Mouse (Mus musculus): ENCODE results near the gene Olfr148. TPM values are rescaled to one million over a fixed set of nuclear protein-coding genes. Genes with fewer than 3 reads are reported as not detected.

The Olfr148 gene
- polyA plus RNA-seq, 1 experiment from 2014 or later = not detected

DNA sequence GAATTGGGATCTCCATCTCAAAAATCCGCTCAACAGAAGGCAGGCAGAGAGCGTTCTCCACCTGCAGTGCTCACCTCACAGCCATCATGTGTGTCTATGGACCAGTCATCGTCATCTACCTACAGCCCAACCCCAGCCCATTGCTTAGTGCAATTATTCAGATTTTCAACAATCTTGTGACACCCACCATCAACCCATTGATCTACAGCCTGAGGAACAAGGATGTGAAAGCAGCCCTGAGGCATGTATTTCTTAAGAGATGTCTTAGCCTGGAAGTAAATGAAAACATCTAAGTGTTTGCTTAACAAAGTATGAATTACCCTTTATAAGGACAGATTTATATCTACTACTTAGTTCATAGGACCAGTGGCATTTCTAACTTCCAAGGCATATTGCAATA, 13.3 kb downstream of the Olfr148 start:
- WGBS = 82% methylated on average over 3 of the region's 3 CpGs
- Histone ChIP-seq H3K4me1 (replicated peaks; ENCODE audit: control insufficient read depth, insufficient read depth, low read length) (no peaks in the 10 kb centered on the region), H3K27me3 (ENCODE audit: control insufficient read depth, insufficient read depth, low read depth, low read length) (no peaks in the 10 kb centered on the region), H3K4me2 (ENCODE audit: low read depth, low read length) (no peak overlapping the region), H3K9ac (ENCODE audit: low read length) (no peak overlapping the region), H3K4me3 (ENCODE audit: low read length) (no peak overlapping the region), H3K36me3 (ENCODE audit: control insufficient read depth, insufficient read depth, low read length) (no peaks in the 10 kb centered on the region), H3K9me3 (ENCODE audit: control insufficient read depth, low read length) (no peaks in the 10 kb centered on the region), H3K27ac (ENCODE audit: low read length) (no peak overlapping the region)
- no peak for ATAC-seq (ENCODE audit: low read depth)

DNA sequence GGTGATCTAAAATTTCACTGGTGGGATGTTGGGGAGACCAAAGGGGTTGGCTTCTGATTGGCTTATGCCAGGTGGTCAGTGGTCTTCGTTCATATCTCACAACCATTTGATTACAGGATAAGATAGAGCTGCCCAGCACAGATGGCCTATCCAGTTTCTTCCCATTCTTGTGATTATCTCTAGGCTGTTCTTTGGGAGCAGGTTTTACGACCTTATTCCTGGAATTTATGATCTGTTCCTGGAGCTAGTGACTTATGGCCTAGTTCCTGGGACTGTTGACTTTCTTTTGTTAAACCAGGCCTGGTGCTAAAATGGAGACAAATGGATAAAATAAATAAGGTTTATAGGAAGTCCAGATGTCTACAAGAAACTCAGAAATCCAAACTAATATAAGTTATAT, 14.3 kb downstream of the Olfr148 start:
- H3K4me3 ChIP-seq (ENCODE audit: low read length) = no peak overlapping the region
- H3K4me1 ChIP-seq (replicated peaks; ENCODE audit: control insufficient read depth, insufficient read depth, low read length) = no peaks in the 10 kb centered on the region
- H3K9me3 ChIP-seq (ENCODE audit: control insufficient read depth, low read length) = no peaks in the 10 kb centered on the region
- H3K36me3 ChIP-seq (ENCODE audit: control insufficient read depth, insufficient read depth, low read length) = no peaks in the 10 kb centered on the region
- no peak overlapping the region for H3K27ac ChIP-seq (ENCODE audit: low read length)
- H3K27me3 ChIP-seq (ENCODE audit: control insufficient read depth, insufficient read depth, low read depth, low read length) = no peaks in the 10 kb centered on the region
- no peak for ATAC-seq (ENCODE audit: low read depth)
- H3K9ac ChIP-seq (ENCODE audit: low read length) = no peak overlapping the region
- no peak overlapping the region for H3K4me2 ChIP-seq (ENCODE audit: low read depth, low read length)
- WGBS = 59% methylated on average over 2 of the region's 2 CpGs

DNA sequence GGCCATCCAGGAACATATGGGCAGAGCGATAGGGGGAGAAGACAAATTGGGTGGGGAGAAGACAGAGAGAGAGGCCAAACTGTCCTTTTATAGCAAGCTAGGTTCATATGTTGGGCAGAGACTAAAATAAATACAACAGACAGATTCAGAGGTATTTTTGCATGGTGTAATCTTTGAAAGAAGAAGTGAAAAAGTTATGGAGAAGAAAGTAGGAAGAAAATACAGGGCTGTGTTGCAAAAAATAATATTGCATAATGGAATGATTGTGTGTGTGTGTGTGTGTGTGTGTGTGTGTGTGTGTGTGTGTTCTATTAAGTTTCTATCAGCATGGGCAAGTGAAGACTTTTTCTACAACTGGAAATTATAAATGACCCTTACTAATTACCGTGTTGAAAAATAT, 18.6 kb downstream of the Olfr148 start:
- Histone ChIP-seq H3K4me2 (ENCODE audit: low read depth, low read length) (no peak overlapping the region), H3K36me3 (ENCODE audit: control insufficient read depth, insufficient read depth, low read length) (no peaks in the 10 kb centered on the region), H3K9me3 (ENCODE audit: control insufficient read depth, low read length) (no peaks in the 10 kb centered on the region), H3K27me3 (ENCODE audit: control insufficient read depth, insufficient read depth, low read depth, low read length) (no peaks in the 10 kb centered on the region), H3K9ac (ENCODE audit: low read length) (no peak overlapping the region), H3K4me3 (ENCODE audit: low read length) (no peak overlapping the region), H3K27ac (ENCODE audit: low read length) (no peak overlapping the region), H3K4me1 (replicated peaks; ENCODE audit: control insufficient read depth, insufficient read depth, low read length) (no peaks in the 10 kb centered on the region)
- 63% methylated on average over 2 of the region's 2 CpGs for WGBS
- no peak for ATAC-seq (ENCODE audit: low read depth)

DNA sequence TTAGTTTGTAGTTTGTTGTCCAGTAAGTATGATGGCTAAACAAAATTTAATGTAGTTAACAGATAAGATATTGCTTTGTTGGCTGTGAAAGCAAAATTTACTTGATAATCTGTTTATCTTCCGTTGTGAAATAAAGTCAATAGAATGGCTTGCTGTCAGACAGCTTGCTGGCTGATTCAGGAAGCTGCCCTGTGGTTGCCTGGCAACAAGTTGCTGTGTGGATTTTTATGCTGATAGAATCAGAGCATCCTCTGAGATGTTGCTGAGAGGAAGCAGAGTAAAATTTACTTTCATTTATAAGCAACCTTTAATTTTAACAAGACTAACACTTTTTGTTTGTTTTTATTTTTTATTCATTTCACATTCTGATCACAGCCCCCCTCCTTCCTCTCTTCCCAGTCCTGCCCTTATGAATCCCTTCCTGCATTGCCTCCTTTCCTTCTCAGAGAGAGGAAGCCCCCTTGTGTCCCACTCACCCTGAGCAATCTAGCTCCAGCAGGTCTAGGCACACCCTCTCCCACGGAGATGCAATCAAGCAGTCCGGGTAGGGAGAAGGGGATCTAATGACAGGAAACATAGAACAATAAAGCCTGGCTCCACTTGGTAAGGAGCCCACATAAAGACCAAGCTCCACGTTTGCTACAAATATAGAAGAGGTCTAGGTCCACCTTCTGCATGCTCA, 23.6 kb downstream of the Olfr148 start:
- no peaks in the 10 kb centered on the region for H3K9me3 ChIP-seq (ENCODE audit: control insufficient read depth, low read length)
- no peak overlapping the region for H3K4me3 ChIP-seq (ENCODE audit: low read length)
- no peaks in the 10 kb centered on the region for H3K36me3 ChIP-seq (ENCODE audit: control insufficient read depth, insufficient read depth, low read length)
- no peak overlapping the region for H3K9ac ChIP-seq (ENCODE audit: low read length)
- WGBS = 34% methylated on average over 4 of the region's 4 CpGs
- no peak for ATAC-seq (ENCODE audit: low read depth)
- H3K4me2 ChIP-seq (ENCODE audit: low read depth, low read length) = no peak overlapping the region
- H3K27me3 ChIP-seq (ENCODE audit: control insufficient read depth, insufficient read depth, low read depth, low read length) = no peaks in the 10 kb centered on the region
- no peaks in the 10 kb centered on the region for H3K4me1 ChIP-seq (replicated peaks; ENCODE audit: control insufficient read depth, insufficient read depth, low read length)
- no peak overlapping the region for H3K27ac ChIP-seq (ENCODE audit: low read length)

DNA sequence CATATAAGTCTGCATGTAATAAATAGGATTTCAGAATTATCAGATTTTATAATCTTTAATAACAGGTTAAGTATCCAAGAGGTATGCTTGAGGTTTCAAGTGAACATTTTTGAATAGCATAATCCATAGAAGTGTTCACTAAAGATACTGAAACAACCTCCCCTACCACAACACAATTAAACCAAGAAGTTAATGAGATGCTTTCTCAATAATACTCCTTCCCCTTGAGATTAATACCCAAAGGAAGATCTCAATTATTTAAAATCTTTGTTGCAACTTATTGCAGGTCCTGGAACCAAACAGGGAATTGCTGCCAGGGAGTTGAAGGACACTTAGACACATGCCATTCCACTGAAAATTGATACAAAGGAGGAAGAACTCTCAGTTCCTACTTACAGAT, 34.3 kb downstream of the Olfr148 start, which contains the start of gene Olfr961:
Gene Olfr961 (plus strand): TSS at position 301 of the 400 bp plus-strand sequence.
- Histone ChIP-seq H3K36me3 (ENCODE audit: control insufficient read depth, insufficient read depth, low read length) (no peaks in the 10 kb centered on the region), H3K27me3 (ENCODE audit: control insufficient read depth, insufficient read depth, low read depth, low read length) (no peaks in the 10 kb centered on the region), H3K9ac (ENCODE audit: low read length) (no peak within 1 kb of the TSS), H3K4me1 (replicated peaks; ENCODE audit: control insufficient read depth, insufficient read depth, low read length) (no peaks in the 10 kb centered on the region), H3K27ac (ENCODE audit: low read length) (no peak within 1 kb of the TSS), H3K4me2 (ENCODE audit: low read depth, low read length) (no peak within 1 kb of the TSS), H3K9me3 (ENCODE audit: control insufficient read depth, low read length) (no peaks in the 10 kb centered on the region), H3K4me3 (ENCODE audit: low read length) (no peak within 1 kb of the TSS)
- ATAC-seq (ENCODE audit: low read depth) = no peak

DNA sequence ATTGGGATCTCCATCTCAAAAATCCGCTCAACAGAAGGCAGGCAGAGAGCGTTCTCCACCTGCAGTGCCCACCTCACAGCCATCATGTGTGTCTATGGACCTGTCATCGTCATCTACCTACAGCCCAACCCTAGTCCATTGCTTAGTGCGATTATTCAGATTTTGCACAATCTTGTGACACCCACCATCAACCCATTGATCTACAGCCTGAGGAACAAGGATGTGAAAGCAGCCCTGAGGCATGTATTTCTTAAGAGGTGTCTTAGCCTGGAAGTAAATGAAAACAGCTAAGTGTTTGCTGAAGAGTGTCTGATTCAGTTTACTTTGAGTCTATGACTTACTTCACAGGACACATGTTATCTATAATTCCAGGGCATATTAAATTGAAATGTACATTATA, 36.9 kb downstream of the Olfr148 start:
- no peaks in the 10 kb centered on the region for H3K4me1 ChIP-seq (replicated peaks; ENCODE audit: control insufficient read depth, insufficient read depth, low read length)
- 80% methylated on average over 4 of the region's 4 CpGs for WGBS
- H3K9me3 ChIP-seq (ENCODE audit: control insufficient read depth, low read length) = no peaks in the 10 kb centered on the region
- H3K27ac ChIP-seq (ENCODE audit: low read length) = no peak overlapping the region
- H3K4me2 ChIP-seq (ENCODE audit: low read depth, low read length) = no peak overlapping the region
- no peak overlapping the region for H3K4me3 ChIP-seq (ENCODE audit: low read length)
- no peaks in the 10 kb centered on the region for H3K27me3 ChIP-seq (ENCODE audit: control insufficient read depth, insufficient read depth, low read depth, low read length)
- H3K36me3 ChIP-seq (ENCODE audit: control insufficient read depth, insufficient read depth, low read length) = no peaks in the 10 kb centered on the region
- no peak overlapping the region for H3K9ac ChIP-seq (ENCODE audit: low read length)
- ATAC-seq (ENCODE audit: low read depth) = no peak

DNA sequence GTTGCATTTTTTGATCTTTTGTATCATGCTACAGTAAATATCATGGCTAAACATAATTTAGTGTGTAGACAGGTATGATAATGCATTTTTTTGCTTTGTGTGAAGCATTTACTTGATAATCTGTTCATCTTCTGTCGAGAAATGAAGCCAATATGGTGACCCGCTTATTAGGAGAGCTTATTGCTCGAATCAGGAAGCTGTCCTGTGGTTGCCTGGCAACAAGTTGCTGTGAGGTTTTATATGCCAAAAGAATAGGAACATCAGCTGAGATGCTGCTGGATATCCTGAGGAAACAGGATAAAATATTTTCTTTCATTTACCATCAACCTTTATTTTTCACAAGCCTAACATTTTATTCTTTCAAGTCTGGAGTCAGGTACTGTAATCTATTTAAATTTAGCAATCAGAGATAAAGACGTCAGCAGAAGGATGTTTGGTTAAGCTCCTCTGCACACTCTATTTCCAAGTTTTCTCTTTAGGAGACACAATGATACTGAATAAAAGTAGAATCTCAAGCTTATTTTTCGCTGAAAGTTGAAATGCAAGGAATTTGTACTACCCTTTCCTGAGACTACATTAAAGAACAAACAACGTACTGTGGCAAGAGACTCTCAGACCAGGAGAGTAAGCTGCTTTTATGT, 44.4 kb downstream of the Olfr148 start:
- Histone ChIP-seq H3K9me3 (ENCODE audit: control insufficient read depth, low read length) (no peaks in the 10 kb centered on the region), H3K4me3 (ENCODE audit: low read length) (no peak overlapping the region), H3K4me2 (ENCODE audit: low read depth, low read length) (no peak overlapping the region), H3K27ac (ENCODE audit: low read length) (no peak overlapping the region), H3K36me3 (ENCODE audit: control insufficient read depth, insufficient read depth, low read length) (no peaks in the 10 kb centered on the region), H3K4me1 (replicated peaks; ENCODE audit: control insufficient read depth, insufficient read depth, low read length) (no peaks in the 10 kb centered on the region), H3K9ac (ENCODE audit: low read length) (no peak overlapping the region), H3K27me3 (ENCODE audit: control insufficient read depth, insufficient read depth, low read depth, low read length) (no peaks in the 10 kb centered on the region)
- 61% methylated on average over 6 of the region's 6 CpGs for WGBS
- no peak for ATAC-seq (ENCODE audit: low read depth)

Other genes starting within 250 kb of the Olfr148 start
- gene Olfr951, start 223.2 kb upstream of the Olfr148 start, polyA plus RNA-seq (2015; fragmentation: Nextera tagmentation; extraction: Ambion mirVana) = not detected in 2 replicates
- gene Olfr952, start 183.5 kb upstream of the Olfr148 start, polyA plus RNA-seq (2015; fragmentation: Nextera tagmentation; extraction: Ambion mirVana) = not detected in 2 replicates
- not detected in 2 replicates for gene Olfr954, start 154.0 kb upstream of the Olfr148 start, polyA plus RNA-seq (2015; fragmentation: Nextera tagmentation; extraction: Ambion mirVana)
- gene Olfr955, start 138.7 kb upstream of the Olfr148 start, polyA plus RNA-seq (2015; fragmentation: Nextera tagmentation; extraction: Ambion mirVana) = not detected in 2 replicates
- gene Olfr44, start 116.7 kb upstream of the Olfr148 start, polyA plus RNA-seq (2015; fragmentation: Nextera tagmentation; extraction: Ambion mirVana) = not detected in 2 replicates
- not detected in 2 replicates for gene Olfr957, start 94.8 kb upstream of the Olfr148 start, polyA plus RNA-seq (2015; fragmentation: Nextera tagmentation; extraction: Ambion mirVana)
- gene Olfr958, start 56.6 kb upstream of the Olfr148 start, polyA plus RNA-seq (2015; fragmentation: Nextera tagmentation; extraction: Ambion mirVana) = not detected in 2 replicates
- gene Olfr959, start 35.1 kb upstream of the Olfr148 start, polyA plus RNA-seq (2015; fragmentation: Nextera tagmentation; extraction: Ambion mirVana) = not detected in 2 replicates
- 7.8 and 9.6 TPM in 2 replicates for gene AW551984, start 6.3 kb upstream of the Olfr148 start, polyA plus RNA-seq (2015; fragmentation: Nextera tagmentation; extraction: Ambion mirVana)
- gene Olfr960, start 10.7 kb downstream of the Olfr148 start, polyA plus RNA-seq (2015; fragmentation: Nextera tagmentation; extraction: Ambion mirVana) = not detected in 2 replicates
- not detected in 2 replicates for gene Olfr961, start 34.4 kb downstream of the Olfr148 start, polyA plus RNA-seq (2015; fragmentation: Nextera tagmentation; extraction: Ambion mirVana)
- gene Olfr963, start 56.5 kb downstream of the Olfr148 start, polyA plus RNA-seq (2015; fragmentation: Nextera tagmentation; extraction: Ambion mirVana) = not detected in 2 replicates
- not detected in 2 replicates for gene Olfr149, start 96.5 kb downstream of the Olfr148 start, polyA plus RNA-seq (2015; fragmentation: Nextera tagmentation; extraction: Ambion mirVana)
- not detected in 2 replicates for gene Olfr965, start 100.7 kb downstream of the Olfr148 start, polyA plus RNA-seq (2015; fragmentation: Nextera tagmentation; extraction: Ambion mirVana)
- not detected in 2 replicates for gene Olfr150, start 120.3 kb downstream of the Olfr148 start, polyA plus RNA-seq (2015; fragmentation: Nextera tagmentation; extraction: Ambion mirVana)
- gene Olfr967, start 135.6 kb downstream of the Olfr148 start, polyA plus RNA-seq (2015; fragmentation: Nextera tagmentation; extraction: Ambion mirVana) = not detected in 2 replicates
- gene Olfr968, start 172.6 kb downstream of the Olfr148 start, polyA plus RNA-seq (2015; fragmentation: Nextera tagmentation; extraction: Ambion mirVana) = not detected in 2 replicates
- not detected in 2 replicates for gene Olfr969, start 180.3 kb downstream of the Olfr148 start, polyA plus RNA-seq (2015; fragmentation: Nextera tagmentation; extraction: Ambion mirVana)
- gene Olfr970, start 198.2 kb downstream of the Olfr148 start, polyA plus RNA-seq (2015; fragmentation: Nextera tagmentation; extraction: Ambion mirVana) = not detected in 2 replicates
- not detected in 2 replicates for gene Olfr971, start 226.2 kb downstream of the Olfr148 start, polyA plus RNA-seq (2015; fragmentation: Nextera tagmentation; extraction: Ambion mirVana)

All from lung, embryonic 16.5 days (tissue).